Mouse (Mus musculus) brown adipose tissue, adult 24 weeks (tissue): ENCODE data around the gene Agl. TPM values are rescaled to one million over a fixed set of nuclear protein-coding genes. Genes with fewer than 3 reads are reported as not detected.

Experiments used
- H3K27ac ChIP-seq: fragments of 200-500 bp; replicated peaks from 2 replicates; pipeline ENCODE4 v1.5.1; 2012; ENCODE audit warnings: low read depth, mild to moderate bottlenecking, low read length
- H3K4me1 ChIP-seq: fragments of 200-500 bp; 2 replicates; pipeline ENCODE4 v1.6.1; 2012; ENCODE audit warnings: low read length, mixed read lengths; ENCODE audit not compliant: control insufficient read depth, insufficient read depth, insufficient read length
- H3K4me3 ChIP-seq: fragments of 200-500 bp; 2 replicates; pipeline ENCODE4 v1.5.1; 2012; ENCODE audit warnings: low read depth, mild to moderate bottlenecking, low read length, moderate library complexity; ENCODE audit not compliant: insufficient read depth
- polyA plus RNA-seq: library from polyadenylated mRNA; stranded (reverse); fragments of >200 nt; gene quantifications from 2 replicates; pipeline ENCODE4 v1.2.4, GENCODE M21; 2012; ENCODE audit not compliant: missing spikeins, insufficient read depth, insufficient read length

Gene Agl
- 68.4 and 87.7 TPM in 2 replicates for polyA plus RNA-seq

GRCm38 (mm10) chr3:116807811-116808506 lies at the start of gene Agl:
TSS of gene Agl (minus strand) at chr3:116808166.
- Histone ChIP-seq H3K27ac (peak within 1 kb of the TSS; percentile 66), H3K4me1 (no peaks in the 10 kb centered on the region; the same call in none of the 2 replicates), H3K4me3 (peak within 1 kb of the TSS; percentile 93)

- Histone ChIP-seq H3K4me3 (no peak overlapping the region), H3K4me1 (peaks cover 3% of the 10 kb centered on the region; the same call in 1 of the 2 replicates), H3K27ac (no peak overlapping the region)
Observed at GRCm38 (mm10) chr3:116857611-116858010, 49.6 kb upstream of the Agl start.

GRCm38 (mm10) chr3:116852421-116852820 lies 44.5 kb upstream of the Agl start:
- no peak overlapping the region for H3K4me3 ChIP-seq
- no peaks in the 10 kb centered on the region for H3K4me1 ChIP-seq
- no peak overlapping the region for H3K27ac ChIP-seq

- Histone ChIP-seq H3K4me3 (no peak overlapping the region), H3K4me1 (no peaks in the 10 kb centered on the region), H3K27ac (no peak overlapping the region)
Observed at GRCm38 (mm10) chr3:116850376-116850775, 42.4 kb upstream of the Agl start.

- Histone ChIP-seq H3K27ac (no peak overlapping the region), H3K4me3 (no peak overlapping the region), H3K4me1 (no peaks in the 10 kb centered on the region)
Observed at GRCm38 (mm10) chr3:116848936-116849335, 41.0 kb upstream of the Agl start.

GRCm38 (mm10) chr3:116848099-116848498 lies 40.1 kb upstream of the Agl start:
- Histone ChIP-seq H3K4me3 (no peak overlapping the region), H3K27ac (no peak overlapping the region), H3K4me1 (no peaks in the 10 kb centered on the region)

GRCm38 (mm10) chr3:116846084-116846483 lies 38.1 kb upstream of the Agl start:
- Histone ChIP-seq H3K4me3 (no peak overlapping the region), H3K4me1 (no peaks in the 10 kb centered on the region), H3K27ac (no peak overlapping the region)

GRCm38 (mm10) chr3:116844880-116845579 lies 37.1 kb upstream of the Agl start:
- Histone ChIP-seq H3K4me3 (no peak overlapping the region), H3K4me1 (no peaks in the 10 kb centered on the region), H3K27ac (no peak overlapping the region)

- Histone ChIP-seq H3K27ac (no peak overlapping the region), H3K4me3 (no peak overlapping the region), H3K4me1 (no peaks in the 10 kb centered on the region)
Observed at GRCm38 (mm10) chr3:116841311-116841710, 33.3 kb upstream of the Agl start.

- Histone ChIP-seq H3K4me3 (no peak overlapping the region), H3K27ac (no peak overlapping the region), H3K4me1 (no peaks in the 10 kb centered on the region)
Observed at GRCm38 (mm10) chr3:116836681-116837475, 28.9 kb upstream of the Agl start.

GRCm38 (mm10) chr3:116835770-116836680 lies 28.1 kb upstream of the Agl start:
- Histone ChIP-seq H3K4me3 (peak overlapping the region; percentile 24), H3K27ac (no peak overlapping the region), H3K4me1 (no peaks in the 10 kb centered on the region)

GRCm38 (mm10) chr3:116835350-116835749 lies 27.4 kb upstream of the Agl start:
- no peak overlapping the region for H3K27ac ChIP-seq
- no peaks in the 10 kb centered on the region for H3K4me1 ChIP-seq
- H3K4me3 ChIP-seq = no peak overlapping the region

GRCm38 (mm10) chr3:116834241-116834640 lies 26.3 kb upstream of the Agl start:
- H3K27ac ChIP-seq = no peak overlapping the region

GRCm38 (mm10) chr3:116833491-116833890 lies 25.5 kb upstream of the Agl start:
- H3K27ac ChIP-seq = no peak overlapping the region
- H3K4me3 ChIP-seq = no peak overlapping the region
- H3K4me1 ChIP-seq = no peaks in the 10 kb centered on the region

More at GRCm38 (mm10) chr3:116834241-116834640, 26.3 kb upstream of the Agl start:
- Histone ChIP-seq H3K4me1 (no peaks in the 10 kb centered on the region), H3K4me3 (no peak overlapping the region)
